Mouse (Mus musculus) ES-E14 (cell line): ENCODE results near the gene Cul5.

Experiments
- HCFC1 ChIP-seq: IDR thresholded peaks from 2 replicates; pipeline ENCODE4 v1.6.1; 2012; ENCODE audit warnings: low read length, inconsistent platforms, borderline replicate concordance; ENCODE audit not compliant: insufficient read depth
- MAFK ChIP-seq: IDR thresholded peaks from 2 replicates; pipeline ENCODE4 v1.6.1; 2014; ENCODE audit warnings: mild to moderate bottlenecking, low read depth, low read length, inconsistent platforms; ENCODE audit not compliant: insufficient read depth

- no peak for TF ChIP-seq HCFC1
- TF ChIP-seq MAFK, result no peak
These were observed 54.6 kb downstream of the Cul5 start for GRCm38 (mm10) chr9:53615246-53615645.
